Mouse (Mus musculus): ENCODE measurements around the gene Speer4f1. TPM values are rescaled to one million over a fixed set of nuclear protein-coding genes. Genes with fewer than 3 reads are reported as not detected.
"Not testable (repeated sequence)": the region's sequence is repeated elsewhere in the genome, so short reads cannot be mapped to it uniquely, and the experiment has no call there.

Speer4f1 gene
- not detected in 2 replicates for polyA plus RNA-seq (2015; fragmentation: Nextera tagmentation; extraction: Ambion mirVana)

GRCm38 (mm10) chr5:17475798-17476197 is at the start of gene Speer4f1:
TSS of gene Speer4f1 (plus strand) at chr5:17476098.
- ATAC-seq; H3K27me3 ChIP-seq (ENCODE audit: insufficient read depth, low read length); H3K9ac ChIP-seq (replicated peaks); H3K9me3 ChIP-seq (ENCODE audit: low read length); H3K36me3 ChIP-seq (replicated peaks; ENCODE audit: insufficient read depth, low read length); H3K4me3 ChIP-seq (ENCODE audit: low read depth, low read length); DNase-seq; H3K4me1 ChIP-seq (ENCODE audit: insufficient read depth); H3K4me2 ChIP-seq (ENCODE audit: low read depth, low read length); H3K27ac ChIP-seq (ENCODE audit: low read depth): not testable (repeated sequence)
- WGBS (ENCODE audit: insufficient replicate concordance), result 60% methylated on average over 1 of the region's 1 CpGs

- no peaks in the 10 kb centered on the region for H3K36me3 ChIP-seq (replicated peaks; ENCODE audit: insufficient read depth, low read length)
- WGBS (ENCODE audit: insufficient replicate concordance), result 68% methylated on average over 1 of the region's 1 CpGs
- no peak overlapping the region for H3K9ac ChIP-seq (replicated peaks)
- H3K4me1 ChIP-seq (ENCODE audit: insufficient read depth), result no peaks in the 10 kb centered on the region
- H3K4me3 ChIP-seq (ENCODE audit: low read depth, low read length), result no peak overlapping the region
- TF ChIP-seq CTCF (IDR thresholded peaks at IDR 0.05; ENCODE audit: low read depth) (no peak), EP300 (IDR thresholded peaks at IDR 0.05; ENCODE audit: low read depth) (no peak)
- ATAC-seq (no peak), DNase-seq (no peak)
- no peak overlapping the region for H3K27ac ChIP-seq (ENCODE audit: low read depth)
- no peaks in the 10 kb centered on the region for H3K27me3 ChIP-seq (ENCODE audit: insufficient read depth, low read length)
- no peaks in the 10 kb centered on the region for H3K9me3 ChIP-seq (ENCODE audit: low read length)
- no peak overlapping the region for H3K4me2 ChIP-seq (ENCODE audit: low read depth, low read length)
Observed at GRCm38 (mm10) chr5:17426930-17427329, 49.0 kb upstream of the Speer4f1 start.

GRCm38 (mm10) chr5:17434721-17435120 is 41.2 kb upstream of the Speer4f1 start:
- Histone ChIP-seq H3K27ac (ENCODE audit: low read depth) (no peak overlapping the region), H3K4me1 (ENCODE audit: insufficient read depth) (no peaks in the 10 kb centered on the region), H3K9ac (replicated peaks) (no peak overlapping the region), H3K4me2 (ENCODE audit: low read depth, low read length) (no peak overlapping the region), H3K27me3 (ENCODE audit: insufficient read depth, low read length) (no peaks in the 10 kb centered on the region), H3K4me3 (ENCODE audit: low read depth, low read length) (no peak overlapping the region), H3K9me3 (ENCODE audit: low read length) (no peaks in the 10 kb centered on the region), H3K36me3 (replicated peaks; ENCODE audit: insufficient read depth, low read length) (no peaks in the 10 kb centered on the region)
- ATAC-seq (no peak), DNase-seq (no peak)
- no peak for TF ChIP-seq CTCF (IDR thresholded peaks at IDR 0.05; ENCODE audit: low read depth)
- no peak for TF ChIP-seq EP300 (IDR thresholded peaks at IDR 0.05; ENCODE audit: low read depth)
- 74% methylated on average over 3 of the region's 3 CpGs for WGBS (ENCODE audit: insufficient replicate concordance)

GRCm38 (mm10) chr5:17436209-17436608 is 39.7 kb upstream of the Speer4f1 start:
- TF ChIP-seq EP300 (IDR thresholded peaks at IDR 0.05; ENCODE audit: low read depth) (no peak), CTCF (IDR thresholded peaks at IDR 0.05; ENCODE audit: low read depth) (no peak)
- H3K9ac ChIP-seq (replicated peaks), result no peak overlapping the region
- no peak overlapping the region for H3K27ac ChIP-seq (ENCODE audit: low read depth)
- no peaks in the 10 kb centered on the region for H3K27me3 ChIP-seq (ENCODE audit: insufficient read depth, low read length)
- no peak for ATAC-seq
- no peaks in the 10 kb centered on the region for H3K9me3 ChIP-seq (ENCODE audit: low read length)
- no peak for DNase-seq
- no peak overlapping the region for H3K4me2 ChIP-seq (ENCODE audit: low read depth, low read length)
- H3K36me3 ChIP-seq (replicated peaks; ENCODE audit: insufficient read depth, low read length), result no peaks in the 10 kb centered on the region
- 56% methylated on average over 2 of the region's 2 CpGs for WGBS (ENCODE audit: insufficient replicate concordance)
- no peaks in the 10 kb centered on the region for H3K4me1 ChIP-seq (ENCODE audit: insufficient read depth)
- no peak overlapping the region for H3K4me3 ChIP-seq (ENCODE audit: low read depth, low read length)

DNA sequence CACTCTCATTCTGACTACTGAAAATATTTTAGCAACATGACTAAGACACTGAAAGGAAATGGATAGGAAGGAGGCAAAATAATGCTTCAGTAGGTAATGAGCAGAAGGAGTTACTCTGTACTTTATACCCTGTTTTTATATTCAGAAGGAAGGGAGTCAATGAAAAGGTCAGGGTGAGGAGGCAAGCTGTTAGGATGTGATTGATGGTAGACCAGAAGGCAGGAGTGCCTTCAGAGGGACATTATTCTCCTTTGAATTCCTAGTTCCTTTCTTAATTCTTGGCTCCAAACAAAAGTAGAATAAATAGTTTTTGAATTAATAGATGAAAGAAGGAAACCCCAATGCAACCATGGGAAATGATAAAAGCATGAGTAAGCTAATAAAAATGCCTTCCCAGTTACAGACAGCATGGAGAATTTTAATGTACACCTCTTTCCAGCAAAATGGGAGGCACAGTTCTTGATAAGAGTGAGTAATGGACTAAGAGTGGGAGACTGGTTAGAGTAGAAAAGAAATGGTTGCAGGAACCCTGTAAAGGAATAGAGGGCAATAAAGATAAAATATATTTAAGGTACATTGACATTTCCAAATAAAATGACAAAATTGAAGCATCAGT is 36.3 kb upstream of the Speer4f1 start:
- DNase-seq (no peak), ATAC-seq (no peak)
- H3K4me1 ChIP-seq (ENCODE audit: insufficient read depth), result no peaks in the 10 kb centered on the region
- no peaks in the 10 kb centered on the region for H3K9me3 ChIP-seq (ENCODE audit: low read length)
- H3K9ac ChIP-seq (replicated peaks), result no peak overlapping the region
- H3K27ac ChIP-seq (ENCODE audit: low read depth), result no peak overlapping the region
- H3K4me2 ChIP-seq (ENCODE audit: low read depth, low read length), result no peak overlapping the region
- no peak overlapping the region for H3K4me3 ChIP-seq (ENCODE audit: low read depth, low read length)
- TF ChIP-seq CTCF (IDR thresholded peaks at IDR 0.05; ENCODE audit: low read depth) (no peak), EP300 (IDR thresholded peaks at IDR 0.05; ENCODE audit: low read depth) (no peak)
- H3K27me3 ChIP-seq (ENCODE audit: insufficient read depth, low read length), result no peaks in the 10 kb centered on the region
- H3K36me3 ChIP-seq (replicated peaks; ENCODE audit: insufficient read depth, low read length), result no peaks in the 10 kb centered on the region

GRCm38 (mm10) chr5:17454059-17454458 is 21.8 kb upstream of the Speer4f1 start:
- ATAC-seq, result no peak

More at GRCm38 (mm10) chr5:17454059-17454458, 21.8 kb upstream of the Speer4f1 start:
- Histone ChIP-seq H3K4me3 (ENCODE audit: low read depth, low read length) (no peak overlapping the region), H3K27ac (ENCODE audit: low read depth) (no peak overlapping the region), H3K4me2 (ENCODE audit: low read depth, low read length) (no peak overlapping the region), H3K36me3 (replicated peaks; ENCODE audit: insufficient read depth, low read length) (no peaks in the 10 kb centered on the region), H3K9me3 (ENCODE audit: low read length) (no peaks in the 10 kb centered on the region), H3K4me1 (ENCODE audit: insufficient read depth) (no peaks in the 10 kb centered on the region), H3K9ac (replicated peaks) (no peak overlapping the region), H3K27me3 (ENCODE audit: insufficient read depth, low read length) (no peaks in the 10 kb centered on the region)
- 75% methylated on average over 5 of the region's 5 CpGs for WGBS (ENCODE audit: insufficient replicate concordance)
- no peak for DNase-seq
- TF ChIP-seq CTCF (IDR thresholded peaks at IDR 0.05; ENCODE audit: low read depth) (no peak), EP300 (IDR thresholded peaks at IDR 0.05; ENCODE audit: low read depth) (no peak)

All from liver, postnatal 0 days (tissue).